Mouse (Mus musculus) CH12.LX (cell line): ENCODE data around the gene Tbc1d22a.

Source experiments
- CTCF ChIP-seq, 2 experiments: IDR thresholded peaks in 1 of 2; conservative IDR thresholded peaks in 1 of 2; 2 replicates each; pipeline ENCODE4 v1.5.1; 2011 to 2012; ENCODE audit warnings: low read depth in 2 of 2, low read length in 2 of 2, improper control_type of control experiment in 1 of 2, inconsistent platforms in 1 of 2, mild to moderate bottlenecking in 1 of 2, moderate library complexity in 1 of 2
- HCFC1 ChIP-seq: IDR thresholded peaks from 2 replicates; pipeline ENCODE4 v1.6.1; 2012; ENCODE audit warnings: low read depth, mild to moderate bottlenecking, inconsistent platforms, low read length, improper control_type of control experiment
- KAT2A ChIP-seq: IDR thresholded peaks from 2 replicates; pipeline ENCODE4 v1.6.1; 2012; ENCODE audit warnings: low read length, improper control_type of control experiment, inconsistent platforms; ENCODE audit not compliant: insufficient replicate concordance
- MXI1 ChIP-seq: IDR thresholded peaks from 2 replicates; pipeline ENCODE4 v1.6.1; 2011; ENCODE audit warnings: mild to moderate bottlenecking, low read depth, low read length, improper control_type of control experiment
- PAX5 ChIP-seq: IDR thresholded peaks from 2 replicates; pipeline ENCODE4 v1.6.1; 2012; ENCODE audit warnings: low read length, inconsistent platforms, mixed read lengths
- POLR2A ChIP-seq: IDR thresholded peaks from 2 replicates; pipeline ENCODE4 v1.6.1; 2011; ENCODE audit warnings: low read depth, mild to moderate bottlenecking, improper control_type of control experiment, low read length
- RAD21 ChIP-seq: IDR thresholded peaks from 2 replicates; pipeline ENCODE4 v1.6.1; 2011; ENCODE audit warnings: low read depth, mild to moderate bottlenecking, low read length, improper control_type of control experiment, moderate library complexity
- TBP ChIP-seq: conservative IDR thresholded peaks from 2 replicates; pipeline ENCODE4 v1.6.1; 2011; ENCODE audit warnings: low read depth, low read length, improper control_type of control experiment
- UBTF ChIP-seq: IDR thresholded peaks from 2 replicates; pipeline ENCODE4 v1.6.1; 2012; ENCODE audit warnings: low read depth, mild to moderate bottlenecking, inconsistent platforms, low read length, improper control_type of control experiment, moderate library complexity
- USF1 ChIP-seq: IDR thresholded peaks from 2 replicates; pipeline ENCODE4 v1.6.1; 2014; ENCODE audit warnings: low read depth, mild to moderate bottlenecking, inconsistent platforms, low read length, improper control_type of control experiment

GRCm38 (mm10) chr15:86447251-86447650 is 233.0 kb downstream of the Tbc1d22a start:
- TF ChIP-seq CTCF (conservative IDR thresholded peaks at IDR 0.05 in 1 of 2, IDR thresholded peaks at IDR 0.05 in 1 of 2; ENCODE audit: low read depth in 2 of 2, low read length in 2 of 2) (no peak), MXI1 (no peak), USF1 (no peak), KAT2A (no peak), UBTF (no peak), POLR2A (no peak), HCFC1 (no peak), PAX5 (no peak), RAD21 (no peak), TBP (no peak)
